Mouse (Mus musculus): ENCODE results near the gene Thra. TPM values are rescaled to one million over a fixed set of nuclear protein-coding genes. Genes with fewer than 3 reads are reported as not detected.

Thra gene
- total RNA-seq, 2 experiments from 2014 or later = 75.4 to 89.1 TPM

- peak; percentile 66 for DNase-seq
Measured at GRCm38 (mm10) chr11:98765421-98766309, 25.2 kb downstream of the Thra start.

GRCm38 (mm10) chr11:98766346-98766745, 25.9 kb downstream of the Thra start:
- peak; percentile 38 for DNase-seq

- DNase-seq = peak; percentile 41
Measured at GRCm38 (mm10) chr11:98766816-98767215, 26.4 kb downstream of the Thra start.

- peak; percentile 66 for DNase-seq
Measured at GRCm38 (mm10) chr11:98767276-98767675, 26.8 kb downstream of the Thra start.

GRCm38 (mm10) chr11:98767713-98768112, 27.3 kb downstream of the Thra start:
- DNase-seq = no peak

- peak; percentile 53 for DNase-seq
Measured at GRCm38 (mm10) chr11:98768127-98769006, 27.9 kb downstream of the Thra start.

GRCm38 (mm10) chr11:98769007-98769954, 28.8 kb downstream of the Thra start:
- DNase-seq = no peak

GRCm38 (mm10) chr11:98770096-98770975, 29.9 kb downstream of the Thra start:
- DNase-seq = peak; percentile 50

GRCm38 (mm10) chr11:98771131-98771530, 30.7 kb downstream of the Thra start:
- no peak for DNase-seq

GRCm38 (mm10) chr11:98771844-98772525, 31.5 kb downstream of the Thra start:
- DNase-seq = peak; percentile 50

- peak; percentile 88 for DNase-seq
Measured at GRCm38 (mm10) chr11:98772667-98773171, 32.3 kb downstream of the Thra start.

GRCm38 (mm10) chr11:98773635-98774295, 33.3 kb downstream of the Thra start:
- DNase-seq = peak; percentile 100

- peak; percentile 23 for DNase-seq
Measured at GRCm38 (mm10) chr11:98774582-98775347, 34.3 kb downstream of the Thra start, which contains the start of gene Nr1d1. TSS of gene Nr1d1 (minus strand) at chr11:98775333.

GRCm38 (mm10) chr11:98775348-98776051, 35.1 kb downstream of the Thra start:
- DNase-seq = peak; percentile 99

GRCm38 (mm10) chr11:98776052-98776764, 35.8 kb downstream of the Thra start:
- no peak for DNase-seq

GRCm38 (mm10) chr11:98776843-98777590, 36.6 kb downstream of the Thra start:
- peak; percentile 64 for DNase-seq
